Mouse (Mus musculus) forelimb bud, embryonic 11.5 days (tissue): ENCODE measurements around the gene Frem1.

Experiments
- DNase-seq: peaks from one replicate; pipeline ENCODE4 v3.0.0-alpha.2; 2012; ENCODE audit warnings: low read depth, low spot score

Frem1 gene

GRCm38 (mm10) chr4:83030097-83030496 is 22.0 kb downstream of the Frem1 start:
- no peak for DNase-seq

DNA sequence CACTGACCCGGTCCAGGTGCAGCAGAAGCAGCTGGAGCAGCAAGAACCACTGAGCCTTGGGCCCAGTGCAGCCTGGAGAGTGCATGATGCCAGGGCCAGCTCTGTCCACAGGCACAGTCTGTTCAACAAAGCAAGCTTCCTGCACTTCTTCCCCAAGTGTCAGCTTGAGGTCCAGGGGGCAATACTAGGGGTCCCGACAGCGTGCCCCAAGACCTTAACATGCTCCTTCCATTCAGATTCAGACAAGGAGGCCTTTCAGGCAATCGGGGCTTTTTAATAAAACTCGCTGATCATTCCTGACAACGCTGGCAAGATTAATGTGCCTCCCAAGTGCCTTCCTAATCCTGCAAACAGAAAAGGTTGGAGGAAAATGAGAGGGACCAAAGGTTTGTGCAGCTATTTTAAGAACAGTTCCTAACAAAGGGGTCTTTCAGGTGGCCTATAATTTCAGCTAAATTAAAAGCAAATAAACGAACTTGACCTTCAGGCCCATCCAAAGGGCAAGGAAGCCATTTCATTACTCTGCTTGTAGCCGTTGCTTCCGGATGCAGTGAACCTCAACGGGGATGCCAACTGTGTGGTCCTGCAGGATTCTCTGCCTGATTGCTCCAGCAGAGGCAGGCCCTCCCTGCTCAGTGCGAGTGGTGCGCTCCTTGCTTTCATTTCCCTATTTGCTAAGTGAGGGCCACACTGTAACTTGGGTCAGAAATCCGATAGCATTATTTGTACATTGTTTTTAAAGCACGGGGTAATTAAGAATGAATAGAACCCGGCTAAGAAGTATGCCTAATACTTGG is 31.2 kb downstream of the Frem1 start:
- DNase-seq, result peak; percentile 74

GRCm38 (mm10) chr4:83018111-83019105 is 33.7 kb downstream of the Frem1 start:
- no peak for DNase-seq

GRCm38 (mm10) chr4:83014538-83014937 is 37.6 kb downstream of the Frem1 start:
- DNase-seq, result no peak

GRCm38 (mm10) chr4:83004086-83004485 is 48.1 kb downstream of the Frem1 start:
- DNase-seq, result no peak

DNA sequence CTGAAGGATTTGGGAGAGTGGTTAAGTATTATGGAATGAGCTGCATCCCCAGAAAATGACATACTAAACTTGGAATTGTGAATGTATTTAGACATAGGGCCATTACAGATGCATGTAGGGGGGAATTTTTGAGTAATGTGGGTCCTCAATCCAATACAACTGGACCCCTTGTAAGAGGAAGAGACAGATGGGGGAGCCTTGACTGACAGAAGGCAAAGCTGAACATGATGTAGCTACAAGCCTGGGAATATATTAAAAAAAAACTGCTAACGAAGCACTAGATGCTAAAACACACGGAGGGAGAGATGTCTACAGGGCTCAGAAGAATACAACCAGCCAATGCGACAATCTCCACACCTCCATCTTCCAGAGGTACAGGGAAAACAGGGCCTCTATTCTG is 60.1 kb downstream of the Frem1 start:
- no peak for DNase-seq

- DNase-seq, result no peak
These were observed 61.0 kb downstream of the Frem1 start for GRCm38 (mm10) chr4:82990973-82991695.

- DNase-seq, result no peak
These were observed 79.8 kb downstream of the Frem1 start for GRCm38 (mm10) chr4:82972381-82972780.

- no peak for DNase-seq
These were observed 81.1 kb downstream of the Frem1 start for GRCm38 (mm10) chr4:82970901-82971648.

DNA sequence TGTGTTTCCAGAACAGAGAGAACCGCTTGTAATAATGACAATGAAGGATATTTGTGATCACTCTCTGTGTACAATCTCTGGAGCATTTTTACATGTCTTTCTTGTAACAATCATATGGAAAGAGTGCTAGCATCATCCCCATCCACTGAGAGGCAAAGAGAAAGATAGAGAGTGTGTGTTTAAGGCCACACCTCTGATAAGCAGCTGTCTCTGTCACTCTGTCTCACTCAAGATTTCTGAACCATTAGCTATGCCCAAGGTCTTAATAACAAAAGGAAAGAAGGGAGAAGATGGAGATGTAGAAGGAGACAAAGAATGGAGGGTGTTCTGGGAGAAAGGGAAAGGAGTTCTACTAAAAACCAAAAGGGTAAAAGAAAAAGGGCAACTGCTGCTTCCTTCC is 91.1 kb downstream of the Frem1 start:
- DNase-seq, result no peak

- no peak for DNase-seq
These were observed 94.2 kb downstream of the Frem1 start for GRCm38 (mm10) chr4:82957827-82958538.

DNA sequence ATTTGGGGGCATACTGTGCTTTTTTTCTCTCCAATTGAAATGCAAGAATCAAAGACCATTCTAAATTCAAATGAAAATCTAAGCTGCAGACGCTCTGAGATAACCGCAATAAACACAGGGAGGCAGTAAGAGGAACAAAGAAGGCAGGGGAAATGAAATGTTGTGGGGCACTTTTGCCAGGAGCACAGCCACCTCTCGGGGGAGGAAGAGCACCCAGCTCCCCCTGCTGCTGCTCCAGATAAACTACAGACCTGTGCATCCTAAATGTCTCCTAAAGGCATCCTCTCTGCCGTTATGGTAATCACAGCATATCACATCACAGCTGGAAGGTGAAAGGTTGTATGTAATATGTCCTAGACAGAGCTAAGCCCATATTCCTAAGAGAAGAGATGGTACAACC is 98.1 kb downstream of the Frem1 start:
- no peak for DNase-seq

GRCm38 (mm10) chr4:82949511-82949910 is 102.6 kb downstream of the Frem1 start:
- DNase-seq, result peak; percentile 30

DNA sequence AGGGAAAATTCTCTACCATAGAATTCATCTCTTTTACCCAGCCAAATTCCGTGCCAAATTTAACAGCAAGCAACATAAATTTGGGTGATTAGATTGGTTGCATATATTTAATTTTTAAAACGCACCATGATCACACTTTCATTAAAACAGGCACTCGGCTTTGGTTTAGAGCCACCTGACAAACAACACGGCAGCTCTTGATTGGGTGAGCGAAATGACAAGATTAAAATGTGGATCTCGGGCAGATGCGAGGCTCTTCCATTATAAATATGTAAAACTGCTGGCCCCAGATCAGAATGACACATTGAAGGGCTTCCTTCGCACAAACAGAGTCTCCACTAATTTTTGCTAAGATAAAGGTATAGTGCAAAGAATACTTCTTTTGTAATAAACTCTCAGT is 105.4 kb downstream of the Frem1 start:
- no peak for DNase-seq

- no peak for DNase-seq
These were observed 105.9 kb downstream of the Frem1 start for GRCm38 (mm10) chr4:82946276-82946612.

- no peak for DNase-seq
These were observed 106.4 kb downstream of the Frem1 start for GRCm38 (mm10) chr4:82945572-82946275.

DNA sequence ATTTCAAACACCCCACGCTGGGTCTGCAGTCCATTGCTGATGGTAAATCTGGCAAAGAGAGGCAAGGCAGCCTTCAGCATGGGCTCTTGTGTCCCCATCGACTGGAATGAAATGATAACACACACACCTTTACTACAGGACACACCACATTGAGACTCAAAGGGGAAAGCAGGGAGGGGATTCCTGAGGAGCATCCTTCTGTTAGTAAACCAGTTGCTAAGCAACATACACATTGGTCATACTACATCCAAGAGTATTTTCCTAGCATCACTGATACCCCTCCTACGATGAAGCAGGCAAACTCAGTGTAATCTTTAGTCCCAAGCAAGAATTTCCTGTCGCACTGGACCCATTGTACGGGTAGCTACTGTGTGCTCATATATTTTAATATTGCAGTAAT is 111.5 kb downstream of the Frem1 start:
- DNase-seq, result no peak

DNA sequence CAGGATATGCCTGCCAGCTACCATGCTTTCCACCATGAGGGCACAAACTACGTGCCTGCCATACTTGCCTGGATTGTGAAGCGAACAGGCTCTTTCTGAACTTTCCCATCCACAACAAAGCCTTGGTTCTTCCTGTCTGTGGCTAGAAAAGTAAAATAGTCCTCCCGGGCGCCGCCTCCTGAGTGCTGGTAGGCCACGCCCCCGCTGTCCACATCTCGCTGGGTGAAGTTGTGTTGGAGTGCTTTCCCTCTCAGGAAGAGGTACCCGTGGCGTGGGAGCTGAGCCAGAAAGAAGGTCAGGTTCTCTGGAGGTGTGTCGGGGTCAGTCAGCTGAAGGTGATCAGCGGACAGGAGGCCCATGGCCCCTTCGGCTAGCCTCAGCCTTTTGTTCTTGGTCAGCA is 111.9 kb downstream of the Frem1 start:
- DNase-seq, result no peak

GRCm38 (mm10) chr4:82934308-82934707 is 117.8 kb downstream of the Frem1 start:
- DNase-seq, result peak; percentile 27

- DNase-seq, result peak; percentile 76
These were observed 118.4 kb downstream of the Frem1 start for GRCm38 (mm10) chr4:82933698-82934210.
